Mouse (Mus musculus) heart, adult 9 months (tissue): Measurements from ENCODE around the gene Safb2.
A peak's percentile ranks its signal among the peaks of the same experiment; 100 is the strongest.

Experiments
- DNase-seq, 2 experiments: peaks; one replicate each; pipeline ENCODE4 v3.0.0; 2022; ENCODE audit warnings: low spot score in 2 of 2

Gene Safb2

GRCm38 (mm10) chr17:56560131-56560530 is 24.3 kb downstream of the Safb2 start:
- no peak for DNase-seq

- no peak for DNase-seq
Measured at GRCm38 (mm10) chr17:56559386-56559785, 25.0 kb downstream of the Safb2 start.

GRCm38 (mm10) chr17:56558448-56558847 is 25.9 kb downstream of the Safb2 start:
- DNase-seq, result peak; percentile 32 to 36

- no peak for DNase-seq
Measured at GRCm38 (mm10) chr17:56554122-56554551, 30.2 kb downstream of the Safb2 start, which contains the start of gene Gm20219. Gm20219 (minus strand) TSS chr17:56554387.

- DNase-seq, result peak; percentile 25 to 43
Measured at GRCm38 (mm10) chr17:56552781-56553363, 31.5 kb downstream of the Safb2 start.

GRCm38 (mm10) chr17:56551841-56552581 is 32.4 kb downstream of the Safb2 start:
- DNase-seq, result no peak

GRCm38 (mm10) chr17:56550784-56551475 is 33.5 kb downstream of the Safb2 start:
- no peak for DNase-seq

- DNase-seq, result no peak
Measured at GRCm38 (mm10) chr17:56548605-56549105, 35.7 kb downstream of the Safb2 start.

GRCm38 (mm10) chr17:56547846-56548604 is 36.4 kb downstream of the Safb2 start:
- no peak for DNase-seq

- peak in 1 of 2 experiments; percentile 25 for DNase-seq
Measured at GRCm38 (mm10) chr17:56547116-56547845, 37.1 kb downstream of the Safb2 start.

- DNase-seq, result no peak
Measured at GRCm38 (mm10) chr17:56546576-56546975, 37.8 kb downstream of the Safb2 start.

- DNase-seq, result no peak
Measured at GRCm38 (mm10) chr17:56545945-56546344, 38.4 kb downstream of the Safb2 start.

GRCm38 (mm10) chr17:56544699-56545387 is 39.5 kb downstream of the Safb2 start:
- no peak for DNase-seq

GRCm38 (mm10) chr17:56543684-56544224 is 40.6 kb downstream of the Safb2 start:
- DNase-seq, result no peak

- no peak for DNase-seq
Measured at GRCm38 (mm10) chr17:56542736-56543135, 41.6 kb downstream of the Safb2 start.

- no peak for DNase-seq
Measured at GRCm38 (mm10) chr17:56540562-56540975, 43.8 kb downstream of the Safb2 start.

GRCm38 (mm10) chr17:56537912-56538311 is 46.5 kb downstream of the Safb2 start:
- DNase-seq, result no peak

- no peak for DNase-seq
Measured at GRCm38 (mm10) chr17:56536874-56537273, 47.5 kb downstream of the Safb2 start.

- no peak for DNase-seq
Measured at GRCm38 (mm10) chr17:56536192-56536591, 48.2 kb downstream of the Safb2 start.

- no peak for DNase-seq
Measured at GRCm38 (mm10) chr17:56524943-56525342, 59.4 kb downstream of the Safb2 start.
